Mouse (Mus musculus) ES-E14 (cell line): ENCODE results near the gene Ece2. TPM values are rescaled to one million over a fixed set of nuclear protein-coding genes. Genes with fewer than 3 reads are reported as not detected.

ENCODE experiments used
- DNase-seq: peaks from one replicate; pipeline ENCODE4 v3.0.0-alpha.2; 2013; ENCODE audit warnings: low read depth, low spot score
- H3K27ac ChIP-seq: 2 replicates; pipeline ENCODE4 v1.5.1; 2012; ENCODE audit warnings: low read depth, mild to moderate bottlenecking, low read length, moderate library complexity, mixed read lengths; ENCODE audit not compliant: poor library complexity, insufficient read depth, severe bottlenecking
- H3K36me3 ChIP-seq: 2 replicates; pipeline ENCODE4 v1.6.1; 2012; ENCODE audit warnings: mild to moderate bottlenecking, low read length, moderate library complexity, mixed read lengths; ENCODE audit not compliant: control insufficient read depth, poor library complexity, insufficient read depth, severe bottlenecking
- H3K4me1 ChIP-seq, 2 experiments: fragments of 150-350 bp in 1 of 2; sonication (generic) in 1 of 2; 2 replicates each; pipeline ENCODE4 v1.6.1; 2012; ENCODE audit warnings: low read length in 2 of 2, mild to moderate bottlenecking in 1 of 2, mixed read lengths in 1 of 2; ENCODE audit not compliant: control insufficient read depth in 2 of 2, insufficient read depth in 2 of 2, poor library complexity in 1 of 2
- H3K4me3 ChIP-seq, 2 experiments: fragments of 150-350 bp in 1 of 2; sonication (generic) in 1 of 2; 2 replicates each; pipeline ENCODE4 v1.5.1; 2012; ENCODE audit warnings: low read length in 2 of 2, low read depth in 1 of 2, mild to moderate bottlenecking in 1 of 2, mixed read lengths in 1 of 2; ENCODE audit not compliant: insufficient read depth in 1 of 2, poor library complexity in 1 of 2, severe bottlenecking in 1 of 2
- H3K9ac ChIP-seq: 2 replicates; pipeline ENCODE4 v1.6.1; 2012; ENCODE audit warnings: low read depth, mild to moderate bottlenecking, low read length, mixed read lengths; ENCODE audit not compliant: poor library complexity, insufficient read depth, severe bottlenecking
- H3K9me3 ChIP-seq: fragments of 150-350 bp; sonication (generic); 2 replicates; pipeline ENCODE4 v1.6.1; 2012; ENCODE audit warnings: low read depth, mild to moderate bottlenecking, low read length; ENCODE audit not compliant: control insufficient read depth, insufficient read depth
- CHD2 ChIP-seq: IDR thresholded peaks from 2 replicates; pipeline ENCODE4 v1.6.1; 2014; ENCODE audit warnings: mild to moderate bottlenecking, low read depth, low read length, inconsistent platforms
- HCFC1 ChIP-seq: IDR thresholded peaks from 2 replicates; pipeline ENCODE4 v1.6.1; 2012; ENCODE audit warnings: low read length, inconsistent platforms, borderline replicate concordance; ENCODE audit not compliant: insufficient read depth
- MAFK ChIP-seq: IDR thresholded peaks from 2 replicates; pipeline ENCODE4 v1.6.1; 2014; ENCODE audit warnings: mild to moderate bottlenecking, low read depth, low read length, inconsistent platforms; ENCODE audit not compliant: insufficient read depth
- ZC3H11A ChIP-seq: IDR thresholded peaks from 2 replicates; pipeline ENCODE4 v1.6.1; 2012; ENCODE audit warnings: low read depth, mild to moderate bottlenecking, inconsistent platforms, low read length, borderline replicate concordance
- ZNF384 ChIP-seq: IDR thresholded peaks from 2 replicates; pipeline ENCODE4 v1.6.1; 2012; ENCODE audit warnings: low read depth, low read length, inconsistent platforms
- in situ Hi-C, 2 experiments: fragments of 600-800 bp; cut with MboI; formaldehyde crosslinking; loops; one replicate each; pipeline ENCODE4 v1.15.1; 2025; ENCODE audit warnings: low sequenced_read_pairs in 2 of 2, inconsistent platforms in 1 of 2; ENCODE audit not compliant: unreplicated experiment in 2 of 2
- total RNA-seq: library from RNA; depleted of rRNA; stranded (reverse); fragments of 300-350 nt; gene quantifications from 2 replicates; pipeline ENCODE4 v1.2.3, GENCODE M21; 2012

Ece2 gene
- total RNA-seq, 1 experiment = 6.7 TPM

- Histone ChIP-seq H3K4me3 (peak overlapping the region; percentile 48 to 55; a peak in 3 of 4 replicates), H3K4me1 (peaks cover 0 to 7% of the 10 kb centered on the region in 2 experiments; a peak in 1 of 4 replicates), H3K9ac (peak overlapping the region; percentile 6; the same call in 1 of the 2 replicates), H3K27ac (no peak overlapping the region), H3K9me3 (no peaks in the 10 kb centered on the region), H3K36me3 (no peaks in the 10 kb centered on the region)
- DNase-seq = no peak
- in situ Hi-C loops = no loop called here
- TF ChIP-seq HCFC1 (no peak), MAFK (no peak), CHD2 (no peak), ZC3H11A (no peak), ZNF384 (no peak)
Observed at GRCm38 (mm10) chr16:20591076-20591705, 38.4 kb upstream of the Ece2 start.

GRCm38 (mm10) chr16:20595060-20595673 lies 34.5 kb upstream of the Ece2 start:
- in situ Hi-C loops = no loop called here
- H3K27ac ChIP-seq = no peak overlapping the region
- H3K36me3 ChIP-seq = no peaks in the 10 kb centered on the region
- no peak overlapping the region for H3K9ac ChIP-seq
- H3K4me3 ChIP-seq = no peak overlapping the region
- DNase-seq = no peak
- H3K9me3 ChIP-seq = no peaks in the 10 kb centered on the region
- H3K4me1 ChIP-seq = peaks cover 0 to 6% of the 10 kb centered on the region in 2 experiments; a peak in 1 of 4 replicates
- TF ChIP-seq ZC3H11A (no peak), ZNF384 (no peak), HCFC1 (no peak), CHD2 (no peak), MAFK (no peak)

- TF ChIP-seq ZC3H11A (no peak), HCFC1 (no peak), CHD2 (no peak), ZNF384 (no peak), MAFK (no peak)
- no peak for DNase-seq
- Histone ChIP-seq H3K27ac (no peak overlapping the region), H3K36me3 (no peaks in the 10 kb centered on the region), H3K9me3 (no peaks in the 10 kb centered on the region), H3K9ac (no peak overlapping the region), H3K4me1 (peaks cover 0 to 3% of the 10 kb centered on the region in 2 experiments; a peak in 1 of 4 replicates), H3K4me3 (no peak overlapping the region)
- in situ Hi-C loops = no loop called here
Observed at GRCm38 (mm10) chr16:20595737-20596136, 33.9 kb upstream of the Ece2 start.

- TF ChIP-seq HCFC1 = no peak
- no peak for TF ChIP-seq ZC3H11A
- no peak for TF ChIP-seq ZNF384
- TF ChIP-seq CHD2 = no peak
- TF ChIP-seq MAFK = no peak
- DNase-seq = no peak
- no peak overlapping the region for H3K27ac ChIP-seq
- in situ Hi-C loops = no loop called here
- H3K4me1 ChIP-seq = no peaks in the 10 kb centered on the region
- no peak overlapping the region for H3K4me3 ChIP-seq
- no peaks in the 10 kb centered on the region for H3K9me3 ChIP-seq
- H3K9ac ChIP-seq = no peak overlapping the region
- no peaks in the 10 kb centered on the region for H3K36me3 ChIP-seq
Observed at GRCm38 (mm10) chr16:20596687-20597441, 32.8 kb upstream of the Ece2 start.
